Mouse (Mus musculus) gastrocnemius, adult 2 months (tissue): ENCODE results near the gene A930009A15Rik. TPM values are rescaled to one million over a fixed set of nuclear protein-coding genes. Genes with fewer than 3 reads are reported as not detected.

Source experiments
- DNase-seq: peaks from one replicate; pipeline ENCODE4 v3.0.0; 2022
- H3K27ac ChIP-seq: fragments of 200-600 bp; 2 replicates; pipeline ENCODE4 v1.8.1; 2022; ENCODE audit warnings: mild to moderate bottlenecking
- H3K4me3 ChIP-seq: fragments of 200-600 bp; 2 replicates; pipeline ENCODE4 v1.8.1; 2022; ENCODE audit warnings: mild to moderate bottlenecking, moderate library complexity
- CTCF ChIP-seq: fragments of 200-600 bp; IDR thresholded peaks from 2 replicates; pipeline ENCODE4 v1.8.1; 2022; ENCODE audit warnings: antibody characterized with exemption, mild to moderate bottlenecking, moderate library complexity
- intact Hi-C: fragments of 180-260 bp; cut with DNase I; formaldehyde crosslinking; loops from one replicate; pipeline ENCODE4 v1.15.1; 2025
- total RNA-seq, 2 experiments: library from RNA; stranded (reverse); gene quantifications; 2 replicates each; pipeline ENCODE4 v1.2.3; 2021

The A930009A15Rik gene
- total RNA-seq, 2 experiments from 2014 or later: not detected

DNA sequence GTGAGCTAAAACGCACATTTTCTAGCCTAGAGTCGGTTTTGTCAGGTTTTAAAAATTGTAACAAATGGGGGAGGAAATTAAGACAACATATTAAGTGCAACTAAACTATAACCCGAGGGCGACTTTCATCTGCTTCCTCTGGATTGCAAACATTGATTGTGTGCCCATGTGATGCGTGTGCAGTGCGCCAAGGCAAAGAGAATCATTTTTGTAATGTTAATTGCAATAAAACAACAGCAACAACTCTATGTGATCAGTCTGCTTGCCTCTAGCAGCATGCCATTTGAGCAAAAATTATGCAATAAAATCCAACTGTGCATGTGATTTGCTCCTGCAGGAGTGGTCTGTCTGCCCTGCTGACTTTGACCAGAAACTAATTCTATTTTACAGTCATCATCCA, 56.9 kb downstream of the A930009A15Rik start:
- H3K4me3 ChIP-seq: no peak overlapping the region
- no peak overlapping the region for H3K27ac ChIP-seq
- TF ChIP-seq CTCF: no peak
- intact Hi-C loops: no loop called here
- no peak for DNase-seq

Other genes starting within 250 kb of the A930009A15Rik start
- gene Tmem19, start 207.5 kb upstream of the A930009A15Rik start, total RNA-seq: 10 to 100 TPM; 11.6 to 17.4 TPM
- 10 to 100 TPM in 1 of 2 experiments, 1 to 10 TPM in 1; 5.3 to 11.1 TPM for gene Thap2, start 185.5 kb upstream of the A930009A15Rik start, total RNA-seq
- 10 to 100 TPM; 13.0 to 14.5 TPM for gene Zfc3h1, start 185.0 kb upstream of the A930009A15Rik start, total RNA-seq
- gene Lgr5, start 17.8 kb downstream of the A930009A15Rik start, total RNA-seq: not detected
- gene Tspan8, start 246.8 kb downstream of the A930009A15Rik start, total RNA-seq: 100 to 1,000 TPM in 1 of 2 experiments, 10 to 100 TPM in 1; 73.0 to 109 TPM